Mouse (Mus musculus): ENCODE results near the gene Tmem234.

GRCm38 (mm10) chr4:129568366-129568765, 32.1 kb upstream of the Tmem234 start:
- TF ChIP-seq ZNF384 (IDR thresholded peaks at IDR 0.05; ENCODE audit: low read depth, low read length) (no peak), ZC3H11A (IDR thresholded peaks at IDR 0.05; ENCODE audit: borderline replicate concordance, low read depth, low read length) (no peak)

All from ES-E14 (cell line).